8 mouse cellular contexts compared by ENCODE assay signal in the genomic region with DNA sequence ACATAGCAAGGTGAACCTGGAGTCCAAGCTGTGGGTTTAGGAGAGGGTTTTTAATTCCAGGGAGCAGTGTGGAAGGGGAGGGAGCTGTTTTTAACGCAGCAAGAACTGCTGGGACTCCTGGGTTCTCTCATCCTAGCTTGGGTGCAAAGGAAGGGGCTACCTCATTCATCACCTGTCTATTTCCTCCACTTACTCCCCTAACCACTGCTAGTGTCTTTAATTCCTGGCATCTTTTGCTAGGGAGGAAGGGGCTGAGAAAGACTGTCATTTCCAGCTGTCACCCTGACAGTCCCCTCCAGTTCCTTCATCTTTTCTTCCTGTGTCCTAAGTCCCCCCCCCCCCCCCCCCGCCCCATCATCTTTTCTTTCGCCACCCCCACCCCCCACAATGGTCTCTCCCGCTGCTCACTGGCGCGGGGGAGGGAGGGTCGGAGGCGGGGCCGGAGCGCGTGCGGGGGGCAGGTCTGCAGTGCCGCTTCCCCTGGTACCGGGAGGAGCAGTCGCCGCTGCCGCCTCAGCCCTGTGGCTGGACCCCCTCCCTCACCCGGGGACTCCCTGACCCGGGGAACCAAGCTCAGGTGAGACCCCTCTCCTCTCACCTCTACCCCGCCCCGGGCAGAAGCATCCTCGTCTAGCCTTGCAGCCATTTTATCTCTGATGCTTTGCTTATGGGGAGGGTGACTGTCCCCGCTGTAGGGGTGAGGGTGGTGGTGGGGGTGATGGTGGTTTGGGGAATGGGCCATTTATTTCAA. TPM values are rescaled to one million over a fixed set of nuclear protein-coding genes. Genes with fewer than 3 reads are reported as not detected.
A peak's percentile ranks its signal among the peaks of the same experiment; 100 is the strongest.
DNase-seq lines count a peak whose midpoint lies in the region; ATAC-seq and TF ChIP-seq lines count a peak whose summit lies in the region.

A gene (plus strand): TSS at position 425 of the 751 bp plus-strand sequence.

- H3K27ac ChIP-seq in embryonic fibroblast, embryonic 13.5 days (ENCODE audit: insufficient read depth, low read length), result no peak within 1 kb of the TSS
- H3K27ac ChIP-seq in hindbrain, embryonic 15.5 days (replicated peaks), result peak within 1 kb of the TSS; percentile 95
- H3K27ac ChIP-seq in midbrain, embryonic 16.5 days (ENCODE audit: low read length), result peak within 1 kb of the TSS; percentile 93
- no peak within 1 kb of the TSS for H3K27ac ChIP-seq in stomach, embryonic 16.5 days (ENCODE audit: low read length)

- DNase-seq in heart, adult 11 months, result peak; percentile 95
- DNase-seq in heart, adult 9 months (ENCODE audit: low spot score in 2 of 2), result no peak
- DNase-seq in adrenal gland, postnatal 4 days (ENCODE audit: low spot score in 2 of 2), result no peak
- peak; percentile 78 for DNase-seq in left cerebral cortex, postnatal 4 days

- H3K27me3 ChIP-seq in hindbrain, embryonic 15.5 days, result no peaks in the 10 kb centered on the region
- H3K27me3 ChIP-seq in midbrain, embryonic 16.5 days (ENCODE audit: control insufficient read depth, insufficient read depth, low read depth, low read length), result no peaks in the 10 kb centered on the region
- no peaks in the 10 kb centered on the region for H3K27me3 ChIP-seq in stomach, embryonic 16.5 days (ENCODE audit: control insufficient read depth, insufficient read depth, low read length)

- TF ChIP-seq CTCF in embryonic fibroblast, embryonic 13.5 days (IDR thresholded peaks at IDR 0.05; ENCODE audit: borderline replicate concordance, insufficient read depth, low read length), result no peak

- peak within 1 kb of the TSS; percentile 85 for H3K9ac ChIP-seq in hindbrain, embryonic 15.5 days
- H3K9ac ChIP-seq in midbrain, embryonic 16.5 days (ENCODE audit: low read depth, low read length), result peak within 1 kb of the TSS; percentile 91
- peak within 1 kb of the TSS; percentile 75 for H3K9ac ChIP-seq in stomach, embryonic 16.5 days (ENCODE audit: low read length)

- H3K4me1 ChIP-seq in embryonic fibroblast, embryonic 13.5 days (ENCODE audit: control insufficient read depth, insufficient read depth, low read length), result peaks cover 4% of the 10 kb centered on the region; the same call in 1 of the 2 replicates
- H3K4me1 ChIP-seq in hindbrain, embryonic 15.5 days (replicated peaks), result peaks cover 38% of the 10 kb centered on the region
- H3K4me1 ChIP-seq in midbrain, embryonic 16.5 days (ENCODE audit: control insufficient read depth, insufficient read depth, low read length), result peaks cover 25% of the 10 kb centered on the region
- H3K4me1 ChIP-seq in stomach, embryonic 16.5 days (ENCODE audit: control insufficient read depth, insufficient read depth, low read length), result peaks cover 17% of the 10 kb centered on the region

- H3K9me3 ChIP-seq in hindbrain, embryonic 15.5 days, result no peaks in the 10 kb centered on the region
- no peaks in the 10 kb centered on the region for H3K9me3 ChIP-seq in midbrain, embryonic 16.5 days (replicated peaks; ENCODE audit: control insufficient read depth, low read length, poor library complexity, severe bottlenecking)
- H3K9me3 ChIP-seq in stomach, embryonic 16.5 days (replicated peaks; ENCODE audit: control insufficient read depth, low read length), result no peaks in the 10 kb centered on the region

- ATAC-seq in hindbrain, embryonic 15.5 days (ENCODE audit: low FRiP score, low read depth), result peak; percentile 74
- ATAC-seq in midbrain, embryonic 16.5 days, result peak; percentile 77
- ATAC-seq in stomach, embryonic 16.5 days (ENCODE audit: insufficient read depth, low FRiP score), result peak; percentile 52; the same call in 1 of the 2 replicates

- peak within 1 kb of the TSS; percentile 60 for H3K4me2 ChIP-seq in hindbrain, embryonic 15.5 days
- H3K4me2 ChIP-seq in midbrain, embryonic 16.5 days (ENCODE audit: low read length), result peak within 1 kb of the TSS; percentile 66
- peak within 1 kb of the TSS; percentile 72 for H3K4me2 ChIP-seq in stomach, embryonic 16.5 days (ENCODE audit: low read depth, low read length)

- H3K4me3 ChIP-seq in embryonic fibroblast, embryonic 13.5 days (ENCODE audit: insufficient read depth, low read length), result peak within 1 kb of the TSS; percentile 68
- H3K4me3 ChIP-seq in hindbrain, embryonic 15.5 days, result peak within 1 kb of the TSS; percentile 83
- peak within 1 kb of the TSS; percentile 76 for H3K4me3 ChIP-seq in midbrain, embryonic 16.5 days (ENCODE audit: low read depth, low read length)
- peak within 1 kb of the TSS; percentile 55 for H3K4me3 ChIP-seq in stomach, embryonic 16.5 days (replicated peaks; ENCODE audit: low read length)

- H3K36me3 ChIP-seq in hindbrain, embryonic 15.5 days, result peaks cover 35% of the 10 kb centered on the region
- peaks cover 20% of the 10 kb centered on the region for H3K36me3 ChIP-seq in midbrain, embryonic 16.5 days (ENCODE audit: control insufficient read depth, insufficient read depth, low read length)
- peaks cover 13% of the 10 kb centered on the region for H3K36me3 ChIP-seq in stomach, embryonic 16.5 days (ENCODE audit: control insufficient read depth, insufficient read depth, low read length)

- TF ChIP-seq POLR2A in embryonic fibroblast, embryonic 13.5 days (IDR thresholded peaks at IDR 0.05; ENCODE audit: low read depth, low read length), result no peak

- intact Hi-C loops in left cerebral cortex, postnatal 4 days (cut with DNase I), result no loop called here

- WGBS in hindbrain, embryonic 15.5 days, result under 1% methylated on average over 14 of the region's 23 CpGs
- under 1% methylated on average over 19 of the region's 23 CpGs for WGBS in midbrain, embryonic 16.5 days
- WGBS in stomach, embryonic 16.5 days, result under 1% methylated on average over 15 of the region's 23 CpGs

RNA-seq across cellular contexts. Expression of the gene that starts here (rescaled TPM):
- 10 to 100 TPM; 18.1 to 24.7 TPM for total RNA-seq in adrenal gland, postnatal 4 days (2021)
- 1.8 and 2.0 TPM in 2 replicates for polyA plus RNA-seq in embryonic fibroblast, embryonic 13.5 days (2011; ENCODE audit: insufficient read length, low read depth, missing spikeins)
- 126 and 137 TPM in 2 replicates for polyA plus RNA-seq in hindbrain, embryonic 15.5 days (2015; fragmentation: Nextera tagmentation; extraction: Ambion mirVana)
- 100 to 1,000 TPM; 241 to 264 TPM for total RNA-seq in left cerebral cortex, postnatal 4 days (2021)
- polyA plus RNA-seq in midbrain, embryonic 16.5 days (2015; fragmentation: Nextera tagmentation; extraction: Ambion mirVana), result 123 and 137 TPM in 2 replicates
- 4.1 and 4.4 TPM in 2 replicates for polyA plus RNA-seq in stomach, embryonic 16.5 days (2015; fragmentation: Nextera tagmentation; extraction: Ambion mirVana)

Comparison
In these comparisons a context has a peak if more than half of its experiments do, and no peak if none do; other contexts are left out.
1. RNA of the gene that starts here (total RNA-seq): 241 to 264 TPM in left cerebral cortex, postnatal 4 days; 18.1 to 24.7 TPM in adrenal gland, postnatal 4 days; every median in the first group is over 4 times any median in the second.
2. RNA of the gene that starts here (polyA plus RNA-seq): 126 to 137 TPM in hindbrain, embryonic 15.5 days and 123 to 137 TPM in midbrain, embryonic 16.5 days; 4.1 to 4.4 TPM in stomach, embryonic 16.5 days and 1.8 to 2.0 TPM in embryonic fibroblast, embryonic 13.5 days; every median in the first group is over 10 times any median in the second.
3. DNase-seq: peak in heart, adult 11 months (single experiment) and left cerebral cortex, postnatal 4 days (single experiment); none in heart, adult 9 months (0 of 2) and adrenal gland, postnatal 4 days (0 of 2).
4. H3K27ac ChIP-seq: peak in hindbrain, embryonic 15.5 days (single experiment) and midbrain, embryonic 16.5 days (single experiment); none in embryonic fibroblast, embryonic 13.5 days (single experiment) and stomach, embryonic 16.5 days (single experiment).
5. Peak in every context shown above with its lines, with median percentiles within 50 percentile points of each other: H3K4me3 ChIP-seq, ATAC-seq, H3K4me2 ChIP-seq and H3K9ac ChIP-seq.